Mouse (Mus musculus) embryo, embryonic 11.5 days (tissue): ENCODE measurements around the gene Gm4778.
"Not testable (repeated sequence)": the region's sequence is repeated elsewhere in the genome, so short reads cannot be mapped to it uniquely, and the experiment has no call there.

Experiments used
- DNase-seq: peaks from one replicate; pipeline ENCODE4 v3.0.0-alpha.2; 2012; ENCODE audit warnings: low read depth, low spot score

The Gm4778 gene

DNA sequence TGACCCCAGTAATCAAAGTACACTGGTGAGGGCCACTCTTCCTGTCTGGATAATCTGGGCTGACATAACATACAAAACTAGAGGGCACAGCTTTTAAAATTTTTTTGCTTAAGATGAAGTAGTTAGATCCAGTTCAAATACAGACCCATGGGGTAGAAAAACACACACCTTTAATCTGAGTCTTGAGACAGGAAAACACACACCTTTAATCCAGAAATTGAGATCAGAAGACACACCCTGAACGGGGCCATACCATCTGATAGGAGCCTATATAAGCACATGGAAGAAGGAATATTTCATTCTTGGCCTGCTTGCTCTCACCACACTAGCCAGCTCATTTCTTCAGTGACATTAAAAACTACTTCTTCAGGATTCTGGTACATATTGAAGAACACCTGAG is at the start of gene Gm4778:
Gene Gm4778 (plus strand): TSS at position 301 of the 400 bp plus-strand sequence.
- DNase-seq = not testable (repeated sequence)

GRCm38 (mm10) chr3:94260598-94260997 is 3.2 kb upstream of the Gm4778 start:
- DNase-seq = no peak

DNA sequence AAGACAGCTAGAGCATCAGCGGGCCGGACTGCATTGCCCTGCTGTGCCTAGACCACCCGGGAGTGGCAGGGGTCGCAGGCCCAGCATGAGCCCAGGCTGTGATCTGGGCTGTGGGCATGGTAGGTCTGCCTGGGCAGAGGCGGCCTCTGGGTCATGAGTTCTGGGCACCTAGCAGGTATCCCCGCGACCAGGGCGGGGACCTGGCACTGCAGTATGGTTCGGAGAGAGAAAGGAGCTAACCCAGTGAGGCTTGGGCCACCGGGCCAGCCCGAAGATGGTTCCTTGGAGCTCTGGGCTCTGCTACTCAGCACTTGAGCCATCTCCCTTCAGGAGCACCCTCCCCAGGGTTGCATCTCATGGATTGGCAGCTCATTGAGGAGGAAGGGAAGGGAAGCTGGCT is 12.2 kb downstream of the Gm4778 start:
- no peak for DNase-seq

- no peak for DNase-seq
These were observed 41.6 kb downstream of the Gm4778 start for GRCm38 (mm10) chr3:94305457-94305856.

- DNase-seq = no peak
These were observed 43.1 kb downstream of the Gm4778 start for GRCm38 (mm10) chr3:94306975-94307374.

DNA sequence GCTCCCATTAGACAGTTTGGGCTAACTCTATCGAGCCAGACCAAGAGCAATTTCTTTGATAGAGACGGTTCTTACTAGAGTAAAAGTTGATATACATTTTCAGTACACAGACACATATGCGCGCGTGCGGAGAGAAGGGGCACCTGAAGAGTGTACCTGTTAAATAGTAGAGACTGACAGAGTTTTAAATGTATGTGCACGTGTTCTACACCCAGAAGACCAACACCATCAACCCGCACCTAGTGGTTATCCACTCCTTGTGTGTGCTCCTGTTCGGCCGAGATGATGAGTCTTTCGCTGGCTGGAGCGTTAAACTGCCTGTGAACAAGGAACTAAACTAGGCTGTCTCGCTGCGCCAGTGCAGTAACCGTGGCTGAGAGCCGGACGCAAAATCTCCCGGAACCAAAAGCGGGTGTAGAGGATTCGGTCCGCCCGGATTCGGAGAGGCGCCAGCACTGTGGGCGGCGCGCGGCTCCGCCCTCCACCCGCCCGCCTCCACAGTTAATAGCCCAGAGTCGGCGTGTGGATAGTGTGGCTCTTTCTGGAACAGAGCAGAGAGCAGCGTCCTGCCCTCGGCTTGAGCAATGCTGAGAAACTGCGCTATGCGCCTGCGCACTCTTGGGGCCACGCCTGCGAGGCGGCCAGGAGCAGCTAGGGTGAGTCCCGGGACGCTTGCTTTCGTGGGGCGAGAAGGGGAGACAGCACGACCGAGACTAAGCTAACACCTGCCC is 46.0 kb downstream of the Gm4778 start, which contains the start of gene Them4:
Gene Them4 (plus strand): TSS at position 457 of the 731 bp plus-strand sequence.
- DNase-seq = peak; percentile 89

- no peak for DNase-seq
These were observed 46.7 kb downstream of the Gm4778 start for GRCm38 (mm10) chr3:94310491-94310890.

DNA sequence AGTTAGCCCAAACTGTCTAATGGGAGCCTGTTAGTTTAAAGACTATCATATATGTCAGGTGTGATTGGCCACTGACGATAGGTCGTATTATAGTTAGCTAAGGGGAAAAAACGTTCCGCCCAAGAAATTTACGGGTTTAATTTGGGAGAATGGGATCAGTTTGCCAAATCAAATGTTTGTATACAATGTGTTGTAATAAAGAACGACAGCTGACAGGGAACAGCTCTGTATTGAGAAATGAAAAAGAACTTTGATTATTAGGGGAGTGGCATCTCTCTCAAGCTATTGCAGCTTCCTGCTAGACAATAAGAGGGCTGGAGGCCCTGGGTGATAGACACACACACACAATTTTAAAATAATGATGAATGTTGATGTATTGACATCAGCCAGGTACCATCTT is 47.1 kb downstream of the Gm4778 start:
- DNase-seq = no peak

GRCm38 (mm10) chr3:94311376-94311775 is 47.5 kb downstream of the Gm4778 start:
- no peak for DNase-seq
